Mouse (Mus musculus) spleen, postnatal 0 days (tissue): Measurements from ENCODE around the gene Cnppd1. TPM values are rescaled to one million over a fixed set of nuclear protein-coding genes. Genes with fewer than 3 reads are reported as not detected.

Experiments used
- polyA plus RNA-seq: library from polyadenylated mRNA; unstranded; fragments of >200 nt; fragmentation: Nextera tagmentation; extraction: Ambion mirVana; gene quantifications from 2 replicates; pipeline ENCODE4 v1.2.1, GENCODE M21; 2015

The Cnppd1 gene
- 67.5 and 72.4 TPM in 2 replicates for polyA plus RNA-seq

GRCm38 (mm10) chr1:75142301-75143261, at the start of gene Cnppd1, which contains the start of gene Retreg2:
Gene Cnppd1, minus strand, starts transcription at chr1:75142711.
Gene Retreg2, plus strand, starts transcription at chr1:75142778.

DNA sequence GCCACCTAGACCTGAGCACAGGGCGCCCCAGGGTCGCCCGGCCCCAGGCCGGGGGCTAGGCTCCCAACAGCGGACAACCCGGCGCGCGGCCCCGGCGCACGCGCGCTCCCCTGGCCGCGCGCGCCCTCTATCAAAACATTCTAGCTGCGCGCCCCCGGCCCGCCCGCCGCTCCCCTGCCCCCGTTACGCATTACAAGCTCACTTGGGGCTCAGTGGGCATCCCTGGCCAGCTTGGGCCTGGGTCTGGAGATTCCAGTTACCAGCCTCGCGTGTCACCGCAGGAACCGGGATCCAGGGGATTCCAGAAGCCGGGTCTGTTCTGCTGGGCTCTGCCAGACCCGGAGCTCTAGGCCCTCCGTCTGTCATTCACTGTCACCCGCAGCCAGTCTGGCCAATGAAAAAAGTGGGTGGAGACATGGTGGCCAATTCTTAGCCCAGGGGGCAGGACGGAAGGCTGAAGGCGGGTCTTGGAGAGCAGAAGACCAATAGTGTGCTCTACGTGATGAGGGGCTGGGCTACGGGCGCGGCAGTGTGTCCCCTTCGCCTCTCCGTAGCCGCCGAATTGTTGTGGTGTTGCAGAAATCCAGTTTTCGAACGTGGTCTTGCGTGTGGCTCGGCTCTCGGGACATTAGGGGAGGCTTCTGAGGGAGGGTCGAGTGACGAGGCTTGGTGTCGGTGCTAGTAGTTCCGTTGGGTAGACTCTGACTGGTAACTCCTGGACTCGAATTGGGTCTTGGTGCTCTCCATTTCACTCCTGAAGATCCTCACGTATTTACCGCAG, 49.3 kb upstream of the Cnppd1 start, which contains the start of the genes Ankzf1 and Atg9a:
TSS of gene Ankzf1 (plus strand) at position 530 of the 781 bp plus-strand sequence.
TSS of gene Atg9a (minus strand) at position 575 of the 781 bp plus-strand sequence.

GRCm38 (mm10) chr1:75180105-75180590, 37.6 kb upstream of the Cnppd1 start, which contains the start of gene Abcb6:
Gene Abcb6, minus strand, starts transcription at chr1:75180392.

DNA sequence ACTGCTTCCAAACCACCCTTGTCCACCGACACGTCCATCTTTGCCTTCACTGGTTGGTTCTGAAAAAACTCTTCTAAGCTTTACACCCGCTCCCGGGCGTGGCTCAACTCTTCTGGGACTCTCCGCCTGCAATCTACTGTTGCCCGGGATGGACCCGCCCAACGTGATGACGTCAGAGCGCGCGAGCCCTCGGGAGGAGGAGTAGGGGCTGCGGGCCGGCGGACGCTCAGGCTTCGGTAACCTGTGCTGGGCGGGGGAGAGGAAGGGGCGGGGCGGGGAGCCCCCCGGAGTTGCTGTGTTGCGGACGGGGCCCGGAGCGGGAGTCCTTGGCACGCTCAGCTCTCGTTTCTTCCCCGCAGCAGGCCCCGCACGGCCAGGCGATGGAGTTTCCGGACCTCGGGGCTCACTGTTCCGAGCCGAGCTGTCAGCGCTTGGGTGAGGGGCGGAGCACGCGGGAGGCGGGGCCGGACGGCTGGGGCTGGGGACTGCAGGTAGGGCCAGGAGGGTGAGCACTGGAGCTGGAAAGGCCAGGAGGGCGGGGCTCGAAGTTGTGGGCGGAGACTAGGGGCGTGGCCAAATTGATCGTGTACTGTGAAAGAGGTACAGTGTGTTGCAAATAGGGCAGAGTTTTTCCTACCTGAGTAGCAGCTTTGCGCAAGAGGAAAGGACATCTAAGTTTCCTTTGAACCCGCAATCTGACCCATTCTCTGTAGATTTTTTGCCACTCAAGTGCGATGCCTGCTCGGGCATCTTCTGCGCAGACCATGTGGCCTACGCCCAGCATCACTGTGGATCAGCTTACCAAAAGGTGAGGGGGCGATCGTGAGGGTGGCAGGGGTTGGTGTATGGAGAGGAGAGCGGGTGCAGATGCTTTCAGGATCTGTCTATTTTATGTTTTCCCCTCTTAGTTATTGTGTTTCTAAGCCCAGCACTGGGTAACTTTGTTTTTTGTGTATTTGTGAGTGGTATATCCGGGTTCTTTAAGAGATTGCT, 26.3 kb upstream of the Cnppd1 start, which contains the start of gene Zfand2b:
TSS of gene Zfand2b (plus strand) at position 175 of the 993 bp plus-strand sequence.

GRCm38 (mm10) chr1:75133421-75134207, 8.9 kb downstream of the Cnppd1 start, which contains the start of gene Slc23a3:
Gene Slc23a3, minus strand, starts transcription at chr1:75133890.

GRCm38 (mm10) chr1:75124346-75125321, 17.9 kb downstream of the Cnppd1 start, which contains the start of gene Nhej1:
Gene Nhej1, minus strand, starts transcription at chr1:75125200.

Other genes starting within 250 kb of the Cnppd1 start
- gene Cryba2, start 249.6 kb downstream of the Cnppd1 start, polyA plus RNA-seq, result not detected in 2 replicates
- not detected in 2 replicates for gene Cfap65, start 207.1 kb downstream of the Cnppd1 start, polyA plus RNA-seq
- 1.7 and 2.4 TPM in 2 replicates for gene Ihh, start 191.0 kb downstream of the Cnppd1 start, polyA plus RNA-seq
- 7.1 and 7.9 TPM in 2 replicates for gene Nhej1, start 17.5 kb downstream of the Cnppd1 start, polyA plus RNA-seq
- gene Slc23a3, start 8.8 kb downstream of the Cnppd1 start, polyA plus RNA-seq, result 0.94 and 1.3 TPM in 2 replicates
- gene Retreg2, start 67 bp upstream of the Cnppd1 start, polyA plus RNA-seq, result 59.5 and 62.7 TPM in 2 replicates
- gene Zfand2b, start 25.9 kb upstream of the Cnppd1 start, polyA plus RNA-seq, result 44.8 and 52.0 TPM in 2 replicates
- gene Abcb6, start 37.7 kb upstream of the Cnppd1 start, polyA plus RNA-seq, result 48.6 and 54.9 TPM in 2 replicates
- 13.2 and 13.3 TPM in 2 replicates for gene Ankzf1, start 49.4 kb upstream of the Cnppd1 start, polyA plus RNA-seq
- gene Atg9a, start 49.5 kb upstream of the Cnppd1 start, polyA plus RNA-seq, result 25.2 and 26.9 TPM in 2 replicates
- gene Glb1l, start 68.1 kb upstream of the Cnppd1 start, polyA plus RNA-seq, result 6.6 and 10.7 TPM in 2 replicates
- 72.1 and 75.1 TPM in 2 replicates for gene Stk16, start 68.1 kb upstream of the Cnppd1 start, polyA plus RNA-seq
- 363 and 392 TPM in 2 replicates for gene Tuba4a, start 77.2 kb upstream of the Cnppd1 start, polyA plus RNA-seq
- not detected in 2 replicates for gene A630095N17Rik, start 89.4 kb upstream of the Cnppd1 start, polyA plus RNA-seq
- gene Dnajb2, start 93.7 kb upstream of the Cnppd1 start, polyA plus RNA-seq, result 37.0 and 38.2 TPM in 2 replicates
- gene Ptprn, start 121.8 kb upstream of the Cnppd1 start, polyA plus RNA-seq, result 0.05 and 0.12 TPM in 2 replicates
- not detected in 2 replicates for gene Resp18, start 135.7 kb upstream of the Cnppd1 start, polyA plus RNA-seq
- 46.6 and 54.4 TPM in 2 replicates for gene Dnpep, start 175.3 kb upstream of the Cnppd1 start, polyA plus RNA-seq
- 18.8 and 21.8 TPM in 2 replicates for gene Des, start 217.6 kb upstream of the Cnppd1 start, polyA plus RNA-seq
- gene Speg, start 232.6 kb upstream of the Cnppd1 start, polyA plus RNA-seq, result 6.9 and 7.2 TPM in 2 replicates